Mouse (Mus musculus) midbrain, embryonic 14.5 days (tissue): ENCODE measurements around the gene Bmyc. TPM values are rescaled to one million over a fixed set of nuclear protein-coding genes. Genes with fewer than 3 reads are reported as not detected.

Experiments
- ATAC-seq: fragments of 200-750 bp; cut with Nextera tagmentation; 2 replicates; pipeline ENCODE4 v1.8.0; 2017; ENCODE audit warnings: moderate number of reproducible peaks, moderate library complexity; ENCODE audit not compliant: low FRiP score, low TSS enrichment
- DNase-seq: peaks from one replicate; pipeline ENCODE4 v3.0.0-alpha.2; 2015
- H3K27ac ChIP-seq: fragments of 300-500 bp; sonication (generic); replicated peaks from 2 replicates; pipeline ENCODE4 v1.5.1; 2014; ENCODE audit warnings: mild to moderate bottlenecking, low read depth, low read length, moderate library complexity
- H3K27me3 ChIP-seq: fragments of 300-500 bp; sonication (generic); 2 replicates; pipeline ENCODE4 v1.6.1; 2014; ENCODE audit warnings: low read length, control low read depth, mixed read lengths; ENCODE audit not compliant: control insufficient read depth, insufficient read depth
- H3K36me3 ChIP-seq: fragments of 300-500 bp; sonication (generic); 2 replicates; pipeline ENCODE4 v1.6.1; 2014; ENCODE audit warnings: low read length, control low read depth; ENCODE audit not compliant: control insufficient read depth, insufficient read depth
- H3K4me1 ChIP-seq: fragments of 300-500 bp; sonication (generic); 2 replicates; pipeline ENCODE4 v1.6.1; 2014; ENCODE audit warnings: mild to moderate bottlenecking, antibody characterized with exemption, low read length, control low read depth; ENCODE audit not compliant: control insufficient read depth, insufficient read depth
- H3K4me2 ChIP-seq: fragments of 300-500 bp; sonication (generic); 2 replicates; pipeline ENCODE4 v1.6.1; 2014; ENCODE audit warnings: mild to moderate bottlenecking, low read length, moderate library complexity
- H3K4me3 ChIP-seq: fragments of 300-500 bp; sonication (generic); replicated peaks from 2 replicates; pipeline ENCODE4 v1.5.1; 2014; ENCODE audit warnings: low read depth, low read length
- H3K9ac ChIP-seq: fragments of 300-500 bp; sonication (generic); replicated peaks from 2 replicates; pipeline ENCODE4 v1.6.1; 2014; ENCODE audit warnings: mild to moderate bottlenecking, low read length, moderate library complexity
- H3K9me3 ChIP-seq: fragments of 300-500 bp; sonication (generic); 2 replicates; pipeline ENCODE4 v1.6.1; 2016; ENCODE audit warnings: low read length, control low read depth, mixed read lengths; ENCODE audit not compliant: control insufficient read depth
- WGBS: fragments of 180-500 bp; shearing (Covaris S2); extraction: QIAGEN DNeasy Blood & Tissue Kit; methylation state at CpG from one replicate; pipeline ENCODE4 v1.1.7; 2014; 5-methylcytosine and 5-hydroxymethylcytosine counted together
- polyA plus RNA-seq: library from polyadenylated mRNA; unstranded; fragments of >200 nt; fragmentation: Nextera tagmentation; extraction: Ambion mirVana; gene quantifications from 2 replicates; pipeline ENCODE4 v1.2.1, GENCODE M21; 2014

Gene Bmyc
- polyA plus RNA-seq, 1 experiment from 2014 or later: 114 TPM

DNA sequence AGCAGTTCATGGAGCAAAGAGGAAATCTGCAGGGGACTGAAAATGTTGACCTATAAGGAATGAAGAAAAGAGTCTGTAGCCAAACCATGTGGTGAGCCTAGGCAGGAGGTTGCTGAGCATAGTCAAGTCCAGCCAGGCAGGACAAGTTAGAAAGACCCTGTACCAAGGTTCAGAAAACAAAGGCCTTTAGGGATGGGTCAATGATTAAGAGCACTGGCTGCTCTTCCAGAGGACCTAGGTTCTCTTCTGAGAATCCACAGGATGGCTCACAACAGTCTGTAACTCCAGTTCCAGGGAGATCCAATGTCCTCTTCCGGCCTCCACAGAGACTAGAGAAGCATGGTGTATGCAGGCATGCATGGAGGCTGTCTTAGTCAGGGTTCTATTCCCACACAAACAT, 47.7 kb downstream of the Bmyc start:
- no peak overlapping the region for H3K4me3 ChIP-seq
- H3K27me3 ChIP-seq: no peaks in the 10 kb centered on the region
- DNase-seq: no peak
- no peak overlapping the region for H3K4me2 ChIP-seq
- H3K4me1 ChIP-seq: no peaks in the 10 kb centered on the region
- H3K27ac ChIP-seq: no peak overlapping the region
- H3K9me3 ChIP-seq: no peaks in the 10 kb centered on the region
- no peak for ATAC-seq
- 90% methylated on average over 1 of the region's 1 CpGs for WGBS
- H3K36me3 ChIP-seq: no peaks in the 10 kb centered on the region
- no peak overlapping the region for H3K9ac ChIP-seq

Other genes starting within 250 kb of the Bmyc start
- 1.7 and 1.9 TPM in 2 replicates for gene Clic3, start 249.9 kb upstream of the Bmyc start, polyA plus RNA-seq
- 95.4 and 126 TPM in 2 replicates for gene Paxx, start 245.6 kb upstream of the Bmyc start, polyA plus RNA-seq
- 3.7 and 71.9 TPM in 2 replicates for gene Ptgds, start 236.7 kb upstream of the Bmyc start, polyA plus RNA-seq
- not detected in 2 replicates for gene Lcn12, start 212.8 kb upstream of the Bmyc start, polyA plus RNA-seq
- gene Fbxw5, start 206.0 kb upstream of the Bmyc start, polyA plus RNA-seq: 110 and 117 TPM in 2 replicates
- 5.5 and 6.1 TPM in 2 replicates for gene C8g, start 205.0 kb upstream of the Bmyc start, polyA plus RNA-seq
- gene Traf2, start 159.8 kb upstream of the Bmyc start, polyA plus RNA-seq: 17.3 and 19.2 TPM in 2 replicates
- gene Edf1, start 148.9 kb upstream of the Bmyc start, polyA plus RNA-seq: 318 and 409 TPM in 2 replicates
- gene Mamdc4, start 131.9 kb upstream of the Bmyc start, polyA plus RNA-seq: 2.1 and 3.9 TPM in 2 replicates
- gene Phpt1, start 131.5 kb upstream of the Bmyc start, polyA plus RNA-seq: 167 and 206 TPM in 2 replicates
- gene Ajm1, start 125.0 kb upstream of the Bmyc start, polyA plus RNA-seq: 8.8 and 9.2 TPM in 2 replicates
- 60.9 and 62.6 TPM in 2 replicates for gene Rabl6, start 98.2 kb upstream of the Bmyc start, polyA plus RNA-seq
- gene Ccdc183, start 89.1 kb upstream of the Bmyc start, polyA plus RNA-seq: 0.28 and 0.33 TPM in 2 replicates
- 38.4 and 46.5 TPM in 2 replicates for gene Tmem141, start 84.7 kb upstream of the Bmyc start, polyA plus RNA-seq
- 2.8 TPM in 1 of 2 replicates, not detected in the other for gene Fcna, start 78.7 kb upstream of the Bmyc start, polyA plus RNA-seq
- gene Lcn8, start 53.6 kb upstream of the Bmyc start, polyA plus RNA-seq: not detected in 2 replicates
- not detected in 2 replicates for gene Lcn5, start 48.8 kb upstream of the Bmyc start, polyA plus RNA-seq
- gene Lcn6, start 30.0 kb upstream of the Bmyc start, polyA plus RNA-seq: not detected in 2 replicates
- gene Lcn10, start 24.0 kb upstream of the Bmyc start, polyA plus RNA-seq: not detected in 2 replicates
- gene Obp2a, start 6.7 kb upstream of the Bmyc start, polyA plus RNA-seq: not detected in 2 replicates
- gene Obp2b, start 30.3 kb downstream of the Bmyc start, polyA plus RNA-seq: not detected in 2 replicates
- not detected in 2 replicates for gene Lcn3, start 58.8 kb downstream of the Bmyc start, polyA plus RNA-seq
- not detected in 2 replicates for gene Lcn11, start 70.3 kb downstream of the Bmyc start, polyA plus RNA-seq
- gene Gm13539, start 75.5 kb downstream of the Bmyc start, polyA plus RNA-seq: not detected in 2 replicates
- gene Glt6d1, start 109.1 kb downstream of the Bmyc start, polyA plus RNA-seq: not detected in 2 replicates
- gene Lcn9, start 116.4 kb downstream of the Bmyc start, polyA plus RNA-seq: not detected in 2 replicates
- gene Sohlh1, start 140.5 kb downstream of the Bmyc start, polyA plus RNA-seq: not detected in 2 replicates
- 10.1 and 11.3 TPM in 2 replicates for gene Kcnt1, start 157.0 kb downstream of the Bmyc start, polyA plus RNA-seq